ENCODE assay signal across 14 mouse cellular contexts in genomic region chr9:68685562-68685961, GRCm38 (mm10).
"Had no signal": no experiment of that assay in that cellular context is flagged by ENCODE, and none has a peak within 500 bp of the region (broad histone marks: within the 10 kb centered on the region; RNA-seq: fewer than 3 reads in every experiment).

No protein-coding gene starts in this region.

- H3K36me3 ChIP-seq: limb, embryonic 15.5 days; liver, embryonic 12.5 days had no signal

- H3K4me1 ChIP-seq: limb, embryonic 15.5 days; liver, embryonic 12.5 days; megakaryocyte, embryonic 14.5 days had no signal

- H3K9ac ChIP-seq: limb, embryonic 15.5 days; liver, embryonic 12.5 days; lung, embryonic 14.5 days had no signal

- DNase-seq: kidney, adult 11 months; kidney, adult 9 months; kidney, postnatal 10 days; lung, embryonic 14.5 days; lung, postnatal 10 days; right cerebral cortex, postnatal 4 days; spleen, adult 18-20 months; thymus, adult 2 months; thymus, postnatal 25 days had no signal

- H3K4me2 ChIP-seq: limb, embryonic 15.5 days; liver, embryonic 12.5 days; lung, embryonic 14.5 days had no signal

- H3K27me3 ChIP-seq: limb, embryonic 15.5 days; megakaryocyte, embryonic 14.5 days had no signal

- H3K27ac ChIP-seq: left cerebral cortex, adult 2 months; limb, embryonic 15.5 days; liver, embryonic 12.5 days; macrophage had no signal

- H3K4me3 ChIP-seq: left cerebral cortex, adult 2 months; limb, embryonic 15.5 days; liver, embryonic 12.5 days; megakaryocyte, embryonic 14.5 days had no signal

- ATAC-seq: liver, embryonic 12.5 days had no signal

- H3K9me3 ChIP-seq: limb, embryonic 15.5 days; liver, embryonic 12.5 days; megakaryocyte, embryonic 14.5 days had no signal
